Mouse (Mus musculus) limb, embryonic 15.5 days (tissue): ENCODE results near the gene Ak5. TPM values are rescaled to one million over a fixed set of nuclear protein-coding genes. Genes with fewer than 3 reads are reported as not detected.

Source experiments
- ATAC-seq: fragments of 200-750 bp; cut with Nextera tagmentation; 2 replicates; pipeline ENCODE4 v1.8.0; 2017; ENCODE audit warnings: low read depth, moderate TSS enrichment; ENCODE audit not compliant: insufficient number of reproducible peaks, low FRiP score, low TSS enrichment
- H3K27ac ChIP-seq: fragments of 300-500 bp; sonication (generic); 2 replicates; pipeline ENCODE4 v1.5.1; 2015; ENCODE audit warnings: moderate library complexity, mild to moderate bottlenecking, inconsistent platforms
- H3K27me3 ChIP-seq: fragments of 300-500 bp; sonication (generic); 2 replicates; pipeline ENCODE4 v1.6.1; 2015; ENCODE audit warnings: inconsistent platforms
- H3K36me3 ChIP-seq: fragments of 300-500 bp; sonication (generic); 2 replicates; pipeline ENCODE4 v1.6.1; 2015; ENCODE audit warnings: inconsistent platforms
- H3K4me1 ChIP-seq: fragments of 300-500 bp; sonication (generic); 2 replicates; pipeline ENCODE4 v1.6.1; 2015; ENCODE audit warnings: inconsistent platforms
- H3K4me2 ChIP-seq: fragments of 300-500 bp; sonication (generic); 2 replicates; pipeline ENCODE4 v1.6.1; 2015; ENCODE audit warnings: mild to moderate bottlenecking, inconsistent platforms
- H3K4me3 ChIP-seq: fragments of 300-500 bp; sonication (generic); 2 replicates; pipeline ENCODE4 v1.5.1; 2015; ENCODE audit warnings: mild to moderate bottlenecking, inconsistent platforms
- H3K9ac ChIP-seq: fragments of 300-500 bp; sonication (generic); 2 replicates; pipeline ENCODE4 v1.6.1; 2015; ENCODE audit warnings: inconsistent platforms
- H3K9me3 ChIP-seq: fragments of 300-500 bp; sonication (generic); 2 replicates; pipeline ENCODE4 v1.6.1; 2016; ENCODE audit warnings: inconsistent platforms
- WGBS: fragments of 180-500 bp; shearing (Covaris S2); methylation state at CpG from one replicate; pipeline ENCODE4 v1.1.7; 2015; 5-methylcytosine and 5-hydroxymethylcytosine counted together
- polyA plus RNA-seq: library from polyadenylated mRNA; unstranded; fragments of >200 nt; fragmentation: Nextera tagmentation; extraction: Ambion mirVana; gene quantifications from 2 replicates; pipeline ENCODE4 v1.2.1, GENCODE M21; 2015

Gene Ak5
- polyA plus RNA-seq, 1 experiment from 2014 or later, result 2.0 TPM

- no peak overlapping the region for H3K4me2 ChIP-seq
- 88% methylated on average over 6 of the region's 6 CpGs for WGBS
- peaks cover 34% of the 10 kb centered on the region for H3K4me1 ChIP-seq
- no peaks in the 10 kb centered on the region for H3K27me3 ChIP-seq
- H3K27ac ChIP-seq, result no peak overlapping the region
- no peak for ATAC-seq
- no peak overlapping the region for H3K9ac ChIP-seq
- H3K9me3 ChIP-seq, result no peaks in the 10 kb centered on the region
- H3K4me3 ChIP-seq, result no peak overlapping the region
- H3K36me3 ChIP-seq, result no peaks in the 10 kb centered on the region
Observed at GRCm38 (mm10) chr3:152480336-152480735, 187.8 kb downstream of the Ak5 start.

GRCm38 (mm10) chr3:152478599-152479435 lies 189.3 kb downstream of the Ak5 start:
- H3K4me2 ChIP-seq, result peak overlapping the region; percentile 83
- peak overlapping the region; percentile 17; the same call in 1 of the 2 replicates for H3K9ac ChIP-seq
- peaks cover 24% of the 10 kb centered on the region for H3K4me1 ChIP-seq
- peak overlapping the region; percentile 71 for H3K27ac ChIP-seq
- H3K27me3 ChIP-seq, result no peaks in the 10 kb centered on the region
- H3K9me3 ChIP-seq, result no peaks in the 10 kb centered on the region
- no peaks in the 10 kb centered on the region for H3K36me3 ChIP-seq
- ATAC-seq, result peak; percentile 70
- H3K4me3 ChIP-seq, result peak overlapping the region; percentile 42
- 4% methylated on average over 16 of the region's 16 CpGs for WGBS

- Histone ChIP-seq H3K4me1 (peaks cover 20% of the 10 kb centered on the region), H3K27ac (peak overlapping the region; percentile 71), H3K27me3 (no peaks in the 10 kb centered on the region), H3K9me3 (no peaks in the 10 kb centered on the region), H3K9ac (peak overlapping the region; percentile 17; the same call in 1 of the 2 replicates), H3K4me3 (peak overlapping the region; percentile 42), H3K4me2 (peak overlapping the region; percentile 83), H3K36me3 (no peaks in the 10 kb centered on the region)
- peak; percentile 69; the same call in 1 of the 2 replicates for ATAC-seq
- 5% methylated on average over 23 of the region's 23 CpGs for WGBS
Observed at GRCm38 (mm10) chr3:152477796-152478527, 190.2 kb downstream of the Ak5 start.

- H3K9ac ChIP-seq, result no peak overlapping the region
- no peak overlapping the region for H3K4me3 ChIP-seq
- H3K36me3 ChIP-seq, result no peaks in the 10 kb centered on the region
- no peak overlapping the region for H3K27ac ChIP-seq
- peaks cover 17% of the 10 kb centered on the region for H3K4me1 ChIP-seq
- 90% methylated on average over 3 of the region's 3 CpGs for WGBS
- no peak overlapping the region for H3K4me2 ChIP-seq
- no peaks in the 10 kb centered on the region for H3K9me3 ChIP-seq
- H3K27me3 ChIP-seq, result no peaks in the 10 kb centered on the region
- ATAC-seq, result no peak
Observed at GRCm38 (mm10) chr3:152475894-152476293, 192.3 kb downstream of the Ak5 start.

- 81% methylated on average over 1 of the region's 1 CpGs for WGBS
Observed at GRCm38 (mm10) chr3:152475278-152475669, 192.9 kb downstream of the Ak5 start.

GRCm38 (mm10) chr3:152474582-152475277 lies 193.4 kb downstream of the Ak5 start:
- H3K27me3 ChIP-seq, result no peaks in the 10 kb centered on the region
- no peak overlapping the region for H3K4me3 ChIP-seq
- no peak overlapping the region for H3K27ac ChIP-seq
- H3K36me3 ChIP-seq, result no peaks in the 10 kb centered on the region
- ATAC-seq, result no peak
- no peaks in the 10 kb centered on the region for H3K9me3 ChIP-seq
- no peak overlapping the region for H3K4me2 ChIP-seq
- peaks cover 18% of the 10 kb centered on the region for H3K4me1 ChIP-seq
- 59% methylated on average over 15 of the region's 15 CpGs for WGBS
- H3K9ac ChIP-seq, result no peak overlapping the region

More at GRCm38 (mm10) chr3:152475278-152475669, 192.9 kb downstream of the Ak5 start:
- no peak for ATAC-seq
- Histone ChIP-seq H3K9me3 (no peaks in the 10 kb centered on the region), H3K4me3 (no peak overlapping the region), H3K36me3 (no peaks in the 10 kb centered on the region), H3K9ac (no peak overlapping the region), H3K27ac (no peak overlapping the region), H3K27me3 (no peaks in the 10 kb centered on the region), H3K4me1 (peaks cover 17% of the 10 kb centered on the region), H3K4me2 (no peak overlapping the region)

- WGBS, result 82% methylated on average over 16 of the region's 16 CpGs
- Histone ChIP-seq H3K36me3 (no peaks in the 10 kb centered on the region), H3K27ac (no peak overlapping the region)
Observed at GRCm38 (mm10) chr3:152472676-152473075, 195.5 kb downstream of the Ak5 start.

GRCm38 (mm10) chr3:152470347-152470746 lies 197.8 kb downstream of the Ak5 start:
- H3K9me3 ChIP-seq, result no peaks in the 10 kb centered on the region
- no peak overlapping the region for H3K4me2 ChIP-seq
- H3K27ac ChIP-seq, result no peak overlapping the region
- H3K4me3 ChIP-seq, result no peak overlapping the region
- WGBS, result 83% methylated on average over 10 of the region's 10 CpGs
- no peaks in the 10 kb centered on the region for H3K27me3 ChIP-seq
- no peak overlapping the region for H3K9ac ChIP-seq
- ATAC-seq, result no peak
- peaks cover 16% of the 10 kb centered on the region; the same call in 1 of the 2 replicates for H3K4me1 ChIP-seq
- H3K36me3 ChIP-seq, result no peaks in the 10 kb centered on the region

More at GRCm38 (mm10) chr3:152472676-152473075, 195.5 kb downstream of the Ak5 start:
- no peak overlapping the region for H3K4me3 ChIP-seq
- no peak overlapping the region for H3K4me2 ChIP-seq
- no peak overlapping the region for H3K9ac ChIP-seq
- no peak for ATAC-seq
- H3K9me3 ChIP-seq, result no peaks in the 10 kb centered on the region
- H3K27me3 ChIP-seq, result no peaks in the 10 kb centered on the region
- peaks cover 16% of the 10 kb centered on the region; the same call in 1 of the 2 replicates for H3K4me1 ChIP-seq

GRCm38 (mm10) chr3:152469423-152470200 lies 198.5 kb downstream of the Ak5 start:
- no peak for ATAC-seq
- Histone ChIP-seq H3K4me2 (no peak overlapping the region), H3K9ac (no peak overlapping the region), H3K27ac (peak overlapping the region; percentile 30; the same call in 1 of the 2 replicates), H3K9me3 (no peaks in the 10 kb centered on the region), H3K4me1 (peaks cover 14% of the 10 kb centered on the region; the same call in 1 of the 2 replicates), H3K27me3 (no peaks in the 10 kb centered on the region), H3K36me3 (no peaks in the 10 kb centered on the region), H3K4me3 (no peak overlapping the region)
- WGBS, result 56% methylated on average over 18 of the region's 18 CpGs

- WGBS, result 68% methylated on average over 12 of the region's 12 CpGs
Observed at GRCm38 (mm10) chr3:152468569-152469041, 199.6 kb downstream of the Ak5 start.

GRCm38 (mm10) chr3:152468032-152468431 lies 200.1 kb downstream of the Ak5 start:
- no peak overlapping the region for H3K27ac ChIP-seq
- H3K4me2 ChIP-seq, result no peak overlapping the region
- H3K4me3 ChIP-seq, result no peak overlapping the region
- H3K9me3 ChIP-seq, result no peaks in the 10 kb centered on the region
- 0 out of 2 replicates have a peak, but pooled peaks cover 6% of the 10 kb centered on the region for H3K36me3 ChIP-seq
- WGBS, result 79% methylated on average over 8 of the region's 8 CpGs
- no peak overlapping the region for H3K9ac ChIP-seq
- ATAC-seq, result no peak
- no peaks in the 10 kb centered on the region for H3K27me3 ChIP-seq
- H3K4me1 ChIP-seq, result peaks cover 14% of the 10 kb centered on the region; the same call in 1 of the 2 replicates

More at GRCm38 (mm10) chr3:152468569-152469041, 199.6 kb downstream of the Ak5 start:
- Histone ChIP-seq H3K4me3 (no peak overlapping the region), H3K4me2 (no peak overlapping the region), H3K27me3 (no peaks in the 10 kb centered on the region), H3K27ac (no peak overlapping the region), H3K9me3 (no peaks in the 10 kb centered on the region), H3K9ac (no peak overlapping the region), H3K4me1 (peaks cover 14% of the 10 kb centered on the region; the same call in 1 of the 2 replicates), H3K36me3 (0 out of 2 replicates have a peak, but pooled peaks cover 1% of the 10 kb centered on the region)
- no peak for ATAC-seq
